Mouse (Mus musculus): ENCODE data around the gene Dennd2a.

Dennd2a gene

DNA sequence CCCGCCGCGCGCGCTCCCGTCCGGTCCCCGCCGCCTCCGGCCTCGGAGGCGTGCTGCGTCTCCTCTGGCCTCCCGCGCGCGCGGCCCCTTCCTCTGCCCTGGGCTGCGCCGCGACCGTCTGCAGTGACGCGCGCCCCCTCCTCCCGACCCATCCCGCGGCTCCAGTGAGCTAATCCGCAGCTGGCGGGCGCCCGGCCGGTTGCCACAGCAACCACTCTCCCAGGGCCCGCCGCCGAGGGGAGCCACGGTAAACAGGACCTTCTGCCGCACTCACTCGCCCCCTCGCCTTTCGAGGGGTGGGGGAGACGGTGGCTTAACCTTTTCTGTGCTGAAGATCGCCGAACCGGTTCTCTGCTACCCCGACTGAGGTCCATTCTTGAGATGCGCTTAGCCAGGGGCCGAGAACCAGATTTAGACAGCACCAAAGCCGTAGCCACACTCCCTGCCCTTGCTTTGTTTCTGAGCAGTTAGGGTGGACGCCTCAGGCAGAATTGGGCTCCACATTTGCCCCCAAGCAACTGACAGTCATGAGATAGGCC lies at the start of gene Dennd2a:
Gene Dennd2a, minus strand, starts transcription at position 145 of the 539 bp plus-strand sequence.
- peak; percentile 96 for DNase-seq (ENCODE audit: low spot score)

- DNase-seq (ENCODE audit: low spot score), result no peak
Observed at GRCm38 (mm10) chr6:39607365-39607764, 49.7 kb upstream of the Dennd2a start.

DNA sequence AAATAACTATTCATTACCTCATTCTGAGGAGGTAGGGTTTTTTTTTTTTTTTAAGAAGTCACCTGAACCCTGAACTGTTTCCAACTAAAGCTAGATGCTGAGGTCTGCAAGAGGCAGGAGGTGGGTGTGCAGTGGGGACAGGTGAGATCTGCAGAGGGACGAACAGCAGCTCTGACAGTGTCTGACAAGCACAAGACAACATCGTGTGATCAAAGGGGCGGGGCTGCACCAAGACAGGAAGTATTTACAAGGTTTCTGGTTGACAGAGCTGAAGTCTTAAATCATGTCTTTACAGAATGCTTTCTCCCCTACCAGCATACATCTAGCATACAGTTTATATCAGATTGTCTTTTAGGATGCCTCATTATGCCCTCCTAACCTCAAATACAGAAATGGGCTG lies 49.2 kb upstream of the Dennd2a start:
- no peak for DNase-seq (ENCODE audit: low spot score)

DNA sequence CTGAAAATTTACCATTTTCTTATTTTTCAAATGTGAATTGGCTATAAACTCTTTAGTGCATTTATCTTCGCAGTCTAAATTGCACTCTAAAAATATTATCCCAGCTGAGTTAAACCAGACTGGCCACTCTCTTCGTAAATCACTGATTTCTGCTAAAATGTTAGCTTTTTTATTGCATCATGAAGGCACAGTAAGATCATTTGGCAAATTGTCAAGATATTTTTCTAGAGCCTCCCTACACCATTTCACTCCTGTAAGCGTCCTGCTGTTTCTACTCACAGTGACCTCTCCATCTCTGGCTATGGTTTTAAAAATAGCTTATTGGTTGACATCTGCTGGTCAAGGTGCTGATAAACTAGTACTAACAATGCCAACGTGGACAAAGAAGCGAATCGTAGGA lies 48.4 kb upstream of the Dennd2a start:
- no peak for DNase-seq (ENCODE audit: low spot score)

GRCm38 (mm10) chr6:39604565-39604964 lies 46.9 kb upstream of the Dennd2a start:
- no peak for DNase-seq (ENCODE audit: low spot score)

DNA sequence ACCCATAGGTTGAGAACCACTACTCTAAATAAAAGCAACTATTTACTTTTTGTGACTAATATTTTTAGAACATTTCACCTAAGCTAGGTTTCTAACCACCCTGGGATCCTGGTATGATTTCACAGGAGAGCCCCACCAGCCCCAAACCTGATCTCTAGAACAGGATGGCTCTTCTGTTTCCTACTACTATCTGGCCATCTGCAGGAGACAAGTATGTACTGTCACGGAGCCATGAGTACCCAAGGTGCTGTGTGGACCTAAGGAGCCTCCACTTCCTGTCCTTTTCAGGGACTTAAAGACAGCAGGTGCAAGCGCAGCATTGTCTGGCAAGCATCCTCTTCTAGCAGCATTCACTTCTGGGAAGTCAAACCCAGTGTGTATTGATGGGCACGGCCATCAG lies 44.2 kb upstream of the Dennd2a start:
- no peak for DNase-seq (ENCODE audit: low spot score)

GRCm38 (mm10) chr6:39600851-39601250 lies 43.2 kb upstream of the Dennd2a start:
- no peak for DNase-seq (ENCODE audit: low spot score)

DNA sequence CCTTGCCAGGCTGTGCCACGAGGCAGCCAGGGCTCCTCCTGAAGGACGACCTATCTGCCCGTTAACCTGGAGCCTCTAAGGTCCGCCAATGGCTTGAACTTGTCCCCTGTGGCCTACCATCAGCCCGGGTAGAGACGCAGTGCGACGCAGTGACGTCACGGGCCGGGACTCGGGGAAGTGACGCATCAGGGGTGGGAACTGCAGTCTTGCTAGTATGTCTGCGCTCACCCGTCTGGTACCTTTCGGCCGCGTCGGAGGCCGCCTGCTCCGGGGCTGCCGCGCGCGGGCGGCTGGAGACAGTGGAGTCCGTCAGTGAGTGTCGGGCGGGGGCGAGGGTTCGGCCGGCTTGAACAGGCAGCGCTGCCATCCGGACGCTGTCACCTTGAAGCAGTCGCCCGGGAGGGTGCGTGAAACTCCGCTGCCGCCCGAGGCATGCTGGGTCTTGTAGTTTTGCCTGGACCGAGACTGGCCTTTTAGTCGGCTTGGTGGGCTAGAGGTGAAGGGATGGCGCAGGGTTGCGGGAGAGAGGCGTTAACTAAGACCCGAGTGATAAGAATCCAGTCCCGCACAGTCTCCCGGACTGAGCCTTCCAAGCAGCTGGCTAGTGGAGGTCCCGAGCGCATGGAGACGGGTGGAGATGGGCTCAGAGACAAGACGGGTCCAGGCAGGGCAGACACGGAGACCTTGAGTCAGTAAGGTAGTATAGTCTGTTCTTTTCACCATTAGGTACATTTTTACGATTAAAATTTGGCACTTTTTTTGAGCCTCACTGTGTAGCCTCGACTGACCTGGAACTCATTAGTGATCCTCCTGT lies 34.9 kb upstream of the Dennd2a start, which contains the start of gene Ndufb2:
Gene Ndufb2, plus strand, starts transcription at position 174 of the 814 bp plus-strand sequence.
- DNase-seq (ENCODE audit: low spot score), result peak; percentile 99

DNA sequence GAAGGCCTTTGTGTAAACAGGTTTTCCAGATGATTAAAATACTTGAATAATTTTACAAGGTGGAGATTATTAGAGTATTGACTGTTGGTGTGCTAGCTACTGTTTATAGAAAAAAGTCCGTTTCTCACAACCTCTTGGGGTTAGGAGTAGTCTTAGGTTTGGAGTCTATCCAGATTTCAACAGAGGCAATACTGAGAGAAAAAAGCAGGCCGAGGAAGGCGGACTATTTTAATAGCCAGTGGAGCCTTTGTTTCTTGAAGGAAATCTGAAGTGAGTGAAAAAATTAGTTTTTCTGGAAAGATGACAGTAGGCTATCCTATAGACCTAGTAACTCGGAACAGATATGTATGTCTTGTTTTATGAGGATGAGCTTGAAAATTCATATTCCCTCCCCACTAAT lies 33.8 kb upstream of the Dennd2a start:
- no peak for DNase-seq (ENCODE audit: low spot score)

- DNase-seq (ENCODE audit: low spot score), result no peak
Observed at GRCm38 (mm10) chr6:39585517-39585916, 27.9 kb upstream of the Dennd2a start, which contains the start of gene Gm42420. Gene Gm42420 (plus strand): TSS chr6:39585753.

DNA sequence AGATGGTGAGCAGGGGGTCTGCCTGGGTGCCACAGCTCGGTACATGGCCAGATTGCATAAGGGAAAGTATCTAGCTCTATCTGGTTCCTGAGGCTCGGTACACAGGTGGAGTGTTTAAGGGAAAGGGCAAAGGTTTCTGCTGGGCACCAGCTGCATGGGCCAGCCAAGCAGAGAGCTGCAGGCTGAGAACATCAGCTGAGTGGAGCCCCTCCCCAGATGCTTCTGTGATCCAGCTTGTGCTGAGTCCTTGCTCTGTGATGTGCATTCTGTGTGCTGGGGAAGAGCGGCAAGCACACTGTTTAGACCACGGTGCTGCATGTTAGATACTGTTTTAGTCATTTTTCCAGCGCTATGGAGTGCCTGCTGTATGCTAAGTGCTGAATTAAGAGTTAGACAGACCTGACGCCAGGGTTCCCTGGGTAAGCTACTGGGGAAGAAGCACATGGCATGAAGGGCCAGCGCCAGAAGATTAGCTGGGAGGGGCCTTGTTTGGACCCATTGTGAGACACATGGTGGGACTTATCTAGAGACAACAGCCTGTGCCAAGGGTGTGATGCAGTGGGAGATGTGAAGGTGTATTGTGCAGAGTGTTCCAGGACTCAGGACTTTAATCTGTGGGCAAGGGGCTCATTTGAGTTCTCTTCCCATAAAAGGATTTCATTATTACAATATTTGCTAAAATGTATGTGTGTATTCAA lies 23.6 kb upstream of the Dennd2a start:
- DNase-seq (ENCODE audit: low spot score), result no peak

GRCm38 (mm10) chr6:39580558-39580957 lies 22.9 kb upstream of the Dennd2a start:
- DNase-seq (ENCODE audit: low spot score), result no peak

GRCm38 (mm10) chr6:39579552-39579951 lies 21.9 kb upstream of the Dennd2a start:
- no peak for DNase-seq (ENCODE audit: low spot score)

- DNase-seq (ENCODE audit: low spot score), result no peak
Observed at GRCm38 (mm10) chr6:39574951-39575350, 17.3 kb upstream of the Dennd2a start.

GRCm38 (mm10) chr6:39574555-39574869 lies 16.8 kb upstream of the Dennd2a start:
- no peak for DNase-seq (ENCODE audit: low spot score)

DNA sequence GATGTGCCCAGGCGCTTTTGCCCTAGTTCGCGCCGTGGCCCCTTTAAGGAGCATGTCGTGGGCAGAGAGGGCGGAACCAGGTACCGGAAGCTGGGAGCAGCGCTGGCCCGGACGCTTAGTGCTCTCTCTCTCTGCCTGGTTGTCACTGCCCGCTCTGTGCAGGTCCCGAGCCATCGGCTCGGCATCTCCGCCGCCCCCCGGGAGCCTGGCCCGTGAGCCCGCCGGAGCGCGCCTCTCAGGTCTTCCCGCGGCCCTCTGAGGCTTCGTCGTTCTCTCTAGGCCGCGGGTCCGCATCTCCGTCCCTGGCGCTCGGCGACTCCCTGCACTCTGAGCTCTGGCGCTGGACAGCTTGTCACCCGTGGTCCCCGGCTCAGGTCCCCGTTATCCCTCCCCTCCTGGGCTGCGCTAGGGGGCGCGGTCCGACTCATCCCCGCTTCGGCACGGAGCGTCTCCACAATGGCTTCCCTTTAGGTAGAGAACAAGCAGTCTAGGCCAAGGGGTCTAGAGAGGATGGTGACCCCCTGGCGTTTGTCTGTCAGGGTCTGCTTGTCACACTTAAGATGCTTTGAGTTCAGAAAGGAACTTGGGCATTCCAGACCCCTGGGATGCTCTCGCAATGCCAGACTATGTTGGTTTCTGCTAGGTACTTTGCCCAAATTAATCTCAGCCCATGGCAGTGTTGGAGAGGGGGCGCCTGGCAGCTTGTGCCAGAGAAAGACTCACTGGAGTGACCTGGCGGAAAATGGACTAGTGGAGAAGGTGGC lies 16.3 kb upstream of the Dennd2a start, which contains the start of gene Adck2:
Gene Adck2, plus strand, starts transcription at position 83 of the 764 bp plus-strand sequence.
- peak; percentile 94 for DNase-seq (ENCODE audit: low spot score)

GRCm38 (mm10) chr6:39570426-39570825 lies 12.8 kb upstream of the Dennd2a start:
- DNase-seq (ENCODE audit: low spot score), result no peak

DNA sequence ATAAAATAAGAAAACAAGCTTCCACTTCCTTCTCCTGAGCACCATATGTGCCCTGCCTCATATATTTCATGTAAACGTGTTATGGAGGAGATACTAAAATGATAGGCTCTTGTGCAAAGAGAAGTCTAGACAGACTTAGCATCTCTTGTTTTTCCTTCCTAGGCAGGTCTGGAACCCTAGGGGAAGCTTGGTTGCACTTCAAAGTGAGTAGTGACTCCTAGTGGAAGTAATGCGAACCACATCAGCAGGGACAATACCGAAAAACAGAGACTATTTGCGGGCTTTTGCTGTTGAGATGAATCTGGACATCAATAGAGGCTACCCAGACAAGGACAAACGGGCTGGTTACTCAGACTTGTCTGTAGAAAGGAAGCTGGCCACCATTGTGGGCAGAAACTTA lies 9.9 kb upstream of the Dennd2a start:
- peak; percentile 78 for DNase-seq (ENCODE audit: low spot score)

- peak; percentile 94 for DNase-seq (ENCODE audit: low spot score)
Observed at GRCm38 (mm10) chr6:39562166-39563015, 4.7 kb upstream of the Dennd2a start.

DNA sequence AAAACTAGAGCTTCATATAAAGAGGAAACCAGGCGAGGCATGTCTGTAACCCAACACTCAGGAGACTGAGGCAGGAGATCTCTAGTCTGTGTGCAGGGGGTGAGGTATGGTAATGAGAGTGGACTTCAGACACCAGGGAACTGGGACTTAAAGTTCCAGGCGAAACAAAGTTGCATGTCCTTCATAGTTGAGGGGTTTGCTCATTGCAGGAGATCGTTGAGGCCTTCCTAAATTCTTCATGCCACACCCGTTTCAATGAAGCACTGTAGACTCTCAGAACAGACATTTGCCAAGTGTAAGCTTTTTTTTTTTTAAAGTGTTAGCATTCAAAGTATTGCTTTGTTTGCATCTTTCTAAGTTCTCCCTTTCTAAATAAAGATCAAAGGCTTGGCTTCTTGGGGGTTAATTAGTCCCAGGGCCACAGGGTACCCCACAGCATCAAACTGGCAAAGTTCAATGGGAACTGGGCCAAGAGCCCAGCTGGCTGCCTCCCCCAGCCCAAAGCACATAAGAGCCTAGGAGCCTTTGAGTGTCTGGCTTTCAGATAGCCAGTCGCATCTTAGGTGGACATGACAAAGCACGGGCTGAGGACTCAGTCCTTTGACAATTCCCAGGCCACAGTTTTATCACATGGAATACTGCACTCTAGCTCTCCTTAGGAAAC lies 1.7 kb upstream of the Dennd2a start:
- DNase-seq (ENCODE audit: low spot score), result peak; percentile 47
